ENCODE assay signal across 25 mouse cellular contexts in genomic region chr5:135721076-135721475, GRCm38 (mm10). TPM values are rescaled to one million over a fixed set of nuclear protein-coding genes. Genes with fewer than 3 reads are reported as not detected.
DNase-seq lines count a peak whose midpoint lies in the region; ATAC-seq and TF ChIP-seq lines count a peak whose summit lies in the region.
"Had no signal": no experiment of that assay in that cellular context is flagged by ENCODE, and none has a peak within 500 bp of the region (broad histone marks: within the 10 kb centered on the region; RNA-seq: fewer than 3 reads in every experiment).

No protein-coding gene starts in this region.

- no peaks in the 10 kb centered on the region for H3K27me3 ChIP-seq in liver, adult 2 months (ENCODE audit: control insufficient read depth, insufficient read depth, low read length)
- H3K27me3 ChIP-seq in neural tube, embryonic 15.5 days (replicated peaks) = no peaks in the 10 kb centered on the region
- H3K27me3 ChIP-seq: CH12.LX, Patski had no signal

- peaks cover 8% of the 10 kb centered on the region for H3K79me2 ChIP-seq in liver, adult 2 months (ENCODE audit: control insufficient read depth, insufficient read depth, low read length)

- peak; percentile 65 for DNase-seq in adrenal gland, adult 2 months
- DNase-seq in adrenal gland, postnatal 10 days = no peak
- peak; percentile 44 for DNase-seq in liver, adult 2 months (ENCODE audit: extremely low read depth, low read depth, low spot score)
- DNase-seq in liver = no peak
- DNase-seq: adrenal gland, adult 8-10 months; adrenal gland, postnatal 14 days; adrenal gland, postnatal 25 days; adrenal gland, postnatal 36 days; B cell, adult 2 months; cerebellum, adult 11 months; cerebellum, adult 11-12 months; cerebellum, adult 18-20 months; cerebellum, adult 2 months; cerebellum, adult 8-10 months; cerebellum, adult 9-10 months had no signal

- H3K9me3 ChIP-seq in neural tube, embryonic 15.5 days (replicated peaks) = no peaks in the 10 kb centered on the region
- H3K9me3 ChIP-seq: G1E had no signal

- H3K9ac ChIP-seq in liver, adult 2 months (ENCODE audit: low read depth, low read length) = no peak overlapping the region
- H3K9ac ChIP-seq in neural tube, embryonic 15.5 days (replicated peaks) = no peak overlapping the region

- no peak overlapping the region for H3K4me3 ChIP-seq in liver, adult 2 months (ENCODE audit: insufficient read depth, low read depth, low read length)
- H3K4me3 ChIP-seq in brown adipose tissue, adult 24 weeks (ENCODE audit: insufficient read depth, low read depth, low read length) = no peak overlapping the region
- H3K4me3 ChIP-seq in neural tube, embryonic 15.5 days (replicated peaks) = no peak overlapping the region

- no peak overlapping the region for H3K4me2 ChIP-seq in neural tube, embryonic 15.5 days

- H3K36me3 ChIP-seq in liver, adult 2 months (ENCODE audit: control insufficient read depth, insufficient read depth, low read length) = peaks cover 53% of the 10 kb centered on the region
- H3K36me3 ChIP-seq in neural tube, embryonic 15.5 days = peaks cover 25% of the 10 kb centered on the region

- ATAC-seq in neural tube, embryonic 15.5 days (ENCODE audit: low FRiP score) = no peak
- ATAC-seq: activated CD4-positive, CD25-positive, alpha-beta regulatory T cell, adult 4 months; CD4-positive, CD25-positive, alpha-beta regulatory T cell, adult 4 months; Patski had no signal

- TF ChIP-seq POLR2A in liver, adult 2 months (IDR thresholded peaks at IDR 0.05; ENCODE audit: extremely low read depth, insufficient read depth, low read length) = no peak

- H3K4me1 ChIP-seq in liver, adult 2 months (ENCODE audit: control insufficient read depth, insufficient read depth, low read length) = peaks cover 44% of the 10 kb centered on the region
- peaks cover 32% of the 10 kb centered on the region for H3K4me1 ChIP-seq in brown adipose tissue, adult 24 weeks (ENCODE audit: control insufficient read depth, insufficient read depth, insufficient read length, low read length)
- peaks cover 22% of the 10 kb centered on the region for H3K4me1 ChIP-seq in neural tube, embryonic 15.5 days

- 41% methylated on average over 8 of the region's 8 CpGs for WGBS in liver, adult 2 months
- WGBS in neural tube, embryonic 15.5 days = 97% methylated on average over 8 of the region's 8 CpGs

- H3K27ac ChIP-seq in liver, adult 2 months (replicated peaks; ENCODE audit: insufficient read depth, low read depth, low read length) = no peak overlapping the region
- H3K27ac ChIP-seq in brown adipose tissue, adult 24 weeks (replicated peaks; ENCODE audit: low read depth, low read length) = peak overlapping the region; percentile 39
- H3K27ac ChIP-seq in neural tube, embryonic 15.5 days (replicated peaks) = no peak overlapping the region

- TF ChIP-seq CTCF in liver, adult 2 months (IDR thresholded peaks at IDR 0.05; ENCODE audit: low read depth, low read length) = no peak

RNA-seq across cellular contexts. Expression of gene Tmem120a, which starts 23.2 kb away (rescaled TPM):
- 10 to 100 TPM; 40.8 to 80.5 TPM for total RNA-seq in adrenal gland, adult 2 months (2021)
- polyA plus RNA-seq in adrenal gland, adult 2 months (2012; rRNA removed) = 60.0 and 87.2 TPM in 2 replicates
- 10 to 100 TPM; 61.7 to 68.2 TPM for total RNA-seq in adrenal gland, postnatal 10 days (2021)
- 55.2 and 58.1 TPM in 2 replicates for total RNA-seq in liver, adult 2 months (2014; rRNA removed)
- polyA plus RNA-seq in liver, adult 2 months (2012; rRNA removed) = 52.9 and 76.6 TPM in 2 replicates
- polyA plus RNA-seq in brown adipose tissue, adult 24 weeks (2012; ENCODE audit: insufficient read depth, insufficient read length, missing spikeins) = 131 and 304 TPM in 2 replicates
- polyA plus RNA-seq in neural tube, embryonic 15.5 days (2015; fragmentation: Nextera tagmentation; extraction: Ambion mirVana) = 73.6 and 88.2 TPM in 2 replicates

RNA-seq across cellular contexts. Expression of gene Por, which starts 51.2 kb away (rescaled TPM):
- total RNA-seq in adrenal gland, adult 2 months (2021) = 100 to 1,000 TPM; 265 to 364 TPM
- 371 and 563 TPM in 2 replicates for polyA plus RNA-seq in adrenal gland, adult 2 months (2012; rRNA removed)
- 100 to 1,000 TPM; 175 to 226 TPM for total RNA-seq in adrenal gland, postnatal 10 days (2021)
- 284 and 345 TPM in 2 replicates for total RNA-seq in liver, adult 2 months (2014; rRNA removed)
- polyA plus RNA-seq in liver, adult 2 months (2012; rRNA removed) = 211 and 254 TPM in 2 replicates
- polyA plus RNA-seq in brown adipose tissue, adult 24 weeks (2012; ENCODE audit: insufficient read depth, insufficient read length, missing spikeins) = 138 and 156 TPM in 2 replicates
- polyA plus RNA-seq in neural tube, embryonic 15.5 days (2015; fragmentation: Nextera tagmentation; extraction: Ambion mirVana) = 91.6 and 92.1 TPM in 2 replicates

RNA-seq across cellular contexts. Expression of gene Styxl1, which starts 57.1 kb away (rescaled TPM):
- under 1 TPM; 0.32 to 0.52 TPM for total RNA-seq in adrenal gland, adult 2 months (2021)
- 0.29 and 0.48 TPM in 2 replicates for polyA plus RNA-seq in adrenal gland, adult 2 months (2012; rRNA removed)
- total RNA-seq in adrenal gland, postnatal 10 days (2021) = under 1 TPM; 0.27 to 0.73 TPM
- total RNA-seq in liver, adult 2 months (2014; rRNA removed) = 0.13 and 0.18 TPM in 2 replicates
- 0.22 and 0.23 TPM in 2 replicates for polyA plus RNA-seq in liver, adult 2 months (2012; rRNA removed)
- polyA plus RNA-seq in brown adipose tissue, adult 24 weeks (2012; ENCODE audit: insufficient read depth, insufficient read length, missing spikeins) = not detected in 2 replicates
- polyA plus RNA-seq in neural tube, embryonic 15.5 days (2015; fragmentation: Nextera tagmentation; extraction: Ambion mirVana) = 0.36 and 0.88 TPM in 2 replicates
- total RNA-seq: CH12.LX, ES-E14, MEL had no signal
- polyA plus RNA-seq: C2C12, G1E had no signal

RNA-seq across cellular contexts. Expression of gene Mdh2, which starts 57.2 kb away (rescaled TPM):
- total RNA-seq in adrenal gland, adult 2 months (2021) = 100 to 1,000 TPM; 593 to 606 TPM
- polyA plus RNA-seq in adrenal gland, adult 2 months (2012; rRNA removed) = 1,232 and 1,278 TPM in 2 replicates
- 1,000 to 10,000 TPM; 1,052 to 1,158 TPM for total RNA-seq in adrenal gland, postnatal 10 days (2021)
- 108 and 176 TPM in 2 replicates for total RNA-seq in liver, adult 2 months (2014; rRNA removed)
- polyA plus RNA-seq in liver, adult 2 months (2012; rRNA removed) = 361 and 418 TPM in 2 replicates
- polyA plus RNA-seq in brown adipose tissue, adult 24 weeks (2012; ENCODE audit: insufficient read depth, insufficient read length, missing spikeins) = 1,985 and 2,008 TPM in 2 replicates
- 658 and 665 TPM in 2 replicates for polyA plus RNA-seq in neural tube, embryonic 15.5 days (2015; fragmentation: Nextera tagmentation; extraction: Ambion mirVana)

Comparison
In these comparisons a context has a peak if more than half of its experiments do, and no peak if none do; other contexts are left out.
1. DNase-seq: peak in adrenal gland, adult 2 months (single experiment) and liver, adult 2 months (single experiment); none in adrenal gland, postnatal 10 days (single experiment) and liver (single experiment).